Comparison of ENCODE assay signal across 22 mouse cellular contexts in the genomic region with DNA sequence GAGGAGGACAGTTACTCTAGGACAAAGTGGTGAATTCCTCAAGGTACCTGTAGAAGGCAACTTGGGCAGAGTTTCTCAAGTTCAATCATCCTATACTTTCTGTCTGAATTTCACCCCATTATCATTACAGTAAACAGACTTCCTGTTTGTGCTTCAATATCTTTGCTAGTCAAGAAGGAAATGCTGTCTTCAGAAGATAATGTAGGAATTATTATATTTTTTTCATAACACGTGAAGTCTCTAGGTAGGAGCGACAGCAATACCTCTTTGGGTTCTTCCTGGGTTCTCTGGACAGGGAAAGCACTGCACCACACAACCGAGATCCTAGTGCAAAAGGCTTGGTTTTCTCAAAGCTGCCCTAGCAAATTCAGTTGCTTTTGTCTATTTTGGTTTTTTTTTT. TPM values are rescaled to one million over a fixed set of nuclear protein-coding genes. Genes with fewer than 3 reads are reported as not detected.
DNase-seq lines count a peak whose midpoint lies in the region; ATAC-seq and TF ChIP-seq lines count a peak whose summit lies in the region.
"Had no signal": no experiment of that assay in that cellular context is flagged by ENCODE, and none has a peak within 500 bp of the region (broad histone marks: within the 10 kb centered on the region; RNA-seq: fewer than 3 reads in every experiment).

No protein-coding gene starts in this region.

- no peak overlapping the region for H3K4me3 ChIP-seq in heart, embryonic 10.5 days
- no peak overlapping the region for H3K4me3 ChIP-seq in heart, postnatal 0 days (ENCODE audit: low read depth, low read length)
- no peak overlapping the region for H3K4me3 ChIP-seq in embryonic facial prominence, embryonic 10.5 days
- H3K4me3 ChIP-seq in intestine, embryonic 15.5 days (replicated peaks) = no peak overlapping the region
- H3K4me3 ChIP-seq: gastrocnemius, adult 2 months; limb, embryonic 13.5 days; liver, embryonic 13.5 days; midbrain, embryonic 12.5 days; neural tube, embryonic 13.5 days had no signal

- intact Hi-C loops in heart, postnatal 10 days (cut with DNase I) = loop anchor here (2.0 to 5.0 kb wide), 2 partner anchors 32 to 51 kb away; no protein-coding TSS in a partner anchor

- H3K27ac ChIP-seq in heart, embryonic 10.5 days = peak overlapping the region; percentile 90
- peak overlapping the region; percentile 86; the same call in 1 of the 2 replicates for H3K27ac ChIP-seq in heart, postnatal 0 days (ENCODE audit: low read depth)
- peak overlapping the region; percentile 70; the same call in 1 of the 2 replicates for H3K27ac ChIP-seq in embryonic facial prominence, embryonic 10.5 days (replicated peaks)
- H3K27ac ChIP-seq in intestine, embryonic 15.5 days = no peak overlapping the region; the same call in 1 of the 2 replicates
- H3K27ac ChIP-seq: gastrocnemius, adult 2 months; hindbrain, postnatal 0 days; midbrain, embryonic 12.5 days; neural tube, embryonic 13.5 days had no signal

- no peak for TF ChIP-seq CTCF in heart, postnatal 0 days (IDR thresholded peaks at IDR 0.05; ENCODE audit: low read depth)

- TF ChIP-seq EP300 in heart, postnatal 0 days (IDR thresholded peaks at IDR 0.05; ENCODE audit: low read depth) = no peak

- no peaks in the 10 kb centered on the region; the same call in 1 of the 2 replicates for H3K36me3 ChIP-seq in heart, embryonic 10.5 days
- no peaks in the 10 kb centered on the region for H3K36me3 ChIP-seq in heart, postnatal 0 days (replicated peaks; ENCODE audit: control insufficient read depth, insufficient read depth, low read length)
- no peaks in the 10 kb centered on the region for H3K36me3 ChIP-seq in embryonic facial prominence, embryonic 10.5 days (replicated peaks)
- no peaks in the 10 kb centered on the region for H3K36me3 ChIP-seq in intestine, embryonic 15.5 days
- H3K36me3 ChIP-seq: limb, embryonic 13.5 days; liver, embryonic 13.5 days; midbrain, embryonic 12.5 days; neural tube, embryonic 13.5 days had no signal

- peaks cover 85% of the 10 kb centered on the region for H3K4me1 ChIP-seq in heart, embryonic 10.5 days
- peaks cover 64% of the 10 kb centered on the region for H3K4me1 ChIP-seq in heart, postnatal 0 days (ENCODE audit: control insufficient read depth, insufficient read depth)
- peaks cover 81% of the 10 kb centered on the region for H3K4me1 ChIP-seq in embryonic facial prominence, embryonic 10.5 days
- peaks cover 35% of the 10 kb centered on the region for H3K4me1 ChIP-seq in intestine, embryonic 15.5 days (replicated peaks)

- no peaks in the 10 kb centered on the region for H3K27me3 ChIP-seq in heart, embryonic 10.5 days (ENCODE audit: insufficient read depth, poor library complexity, severe bottlenecking)
- H3K27me3 ChIP-seq in heart, postnatal 0 days (ENCODE audit: control insufficient read depth, insufficient read depth, low read length) = no peaks in the 10 kb centered on the region
- H3K27me3 ChIP-seq in embryonic facial prominence, embryonic 10.5 days (replicated peaks; ENCODE audit: low read depth, poor library complexity, severe bottlenecking) = 0 out of 2 replicates have a peak, but pooled peaks cover 4% of the 10 kb centered on the region
- H3K27me3 ChIP-seq in intestine, embryonic 15.5 days (replicated peaks) = no peaks in the 10 kb centered on the region
- H3K27me3 ChIP-seq: limb, embryonic 13.5 days; liver, embryonic 13.5 days; midbrain, embryonic 12.5 days; neural tube, embryonic 13.5 days had no signal

- no peak overlapping the region for H3K9ac ChIP-seq in heart, postnatal 0 days (replicated peaks; ENCODE audit: low read depth, low read length)
- no peak overlapping the region for H3K9ac ChIP-seq in intestine, embryonic 15.5 days
- H3K9ac ChIP-seq: limb, embryonic 13.5 days; liver, embryonic 13.5 days; lung, embryonic 14.5 days; midbrain, embryonic 12.5 days; neural tube, embryonic 13.5 days had no signal

- 74% methylated on average over 3 of the region's 3 CpGs for WGBS in heart, embryonic 10.5 days
- 77% methylated on average over 3 of the region's 3 CpGs for WGBS in heart, postnatal 0 days
- 92% methylated on average over 3 of the region's 3 CpGs for WGBS in embryonic facial prominence, embryonic 10.5 days
- WGBS in intestine, embryonic 15.5 days = 85% methylated on average over 3 of the region's 3 CpGs

- H3K9me3 ChIP-seq in heart, embryonic 10.5 days = no peaks in the 10 kb centered on the region
- H3K9me3 ChIP-seq in heart, postnatal 0 days (replicated peaks; ENCODE audit: control insufficient read depth, low read length) = no peaks in the 10 kb centered on the region
- H3K9me3 ChIP-seq in embryonic facial prominence, embryonic 10.5 days = no peaks in the 10 kb centered on the region
- H3K9me3 ChIP-seq in intestine, embryonic 15.5 days = no peaks in the 10 kb centered on the region
- H3K9me3 ChIP-seq: limb, embryonic 13.5 days; liver, embryonic 13.5 days; midbrain, embryonic 12.5 days; neural tube, embryonic 13.5 days had no signal

- no peak overlapping the region for H3K4me2 ChIP-seq in heart, postnatal 0 days (ENCODE audit: low read depth, low read length)
- H3K4me2 ChIP-seq in intestine, embryonic 15.5 days (replicated peaks) = no peak overlapping the region
- H3K4me2 ChIP-seq: limb, embryonic 13.5 days; liver, embryonic 13.5 days; lung, embryonic 14.5 days; midbrain, embryonic 12.5 days; neural tube, embryonic 13.5 days had no signal

- ATAC-seq in heart, postnatal 0 days (ENCODE audit: insufficient read depth, low read depth) = no peak
- peak; percentile 39 for ATAC-seq in megakaryocyte-erythroid progenitor cell, adult 5-6 weeks (replicated peaks; ENCODE audit: low FRiP score, low TSS enrichment, poor library complexity, severe bottlenecking)
- ATAC-seq in intestine, embryonic 15.5 days = no peak
- ATAC-seq: hindbrain, postnatal 0 days had no signal

- DNase-seq in heart, embryonic 10.5 days (ENCODE audit: low spot score) = no peak
- DNase-seq in heart, adult 9 months (ENCODE audit: low spot score in 2 of 2) = no peak
- DNase-seq in heart, postnatal 0 days (ENCODE audit: low spot score) = no peak
- DNase-seq in heart, postnatal 10 days = no peak
- DNase-seq in embryonic facial prominence, embryonic 10.5 days (ENCODE audit: low spot score) = no peak
- no peak for DNase-seq in testis, postnatal 14 days (ENCODE audit: low spot score)
- DNase-seq: adrenal gland, adult 2 months; cerebellum, adult 2 months; gastrocnemius, adult 2 months; kidney, adult 11 months; liver, embryonic 13.5 days; lung, embryonic 14.5 days; lung, postnatal 36 days; right cerebral cortex, postnatal 14 days; thymus, adult 18-20 months; thymus, postnatal 4 days had no signal

RNA-seq across cellular contexts. Expression of gene Ddc, which starts 21.6 kb away (rescaled TPM):
- 34.5 and 42.8 TPM in 2 replicates for polyA plus RNA-seq in heart, embryonic 10.5 days (2016; fragmentation: Nextera tagmentation; extraction: Ambion mirVana)
- 248 and 309 TPM in 2 replicates for total RNA-seq in heart, postnatal 0 days (2014; rRNA removed; ENCODE audit: low replicate concordance)
- polyA plus RNA-seq in heart, postnatal 0 days (2015; fragmentation: Nextera tagmentation; extraction: Ambion mirVana) = 129 and 140 TPM in 2 replicates
- total RNA-seq in heart, postnatal 10 days (2021) = 10 to 100 TPM; 11.0 to 11.9 TPM
- 6.9 and 8.8 TPM in 2 replicates for polyA plus RNA-seq in embryonic facial prominence, embryonic 10.5 days (2016; fragmentation: Nextera tagmentation; extraction: Ambion mirVana)
- 3.9 TPM in 1 of 2 replicates, not detected in the other for total RNA-seq in megakaryocyte-erythroid progenitor cell, adult 5-6 weeks (2014; fragmentation: Nextera tagmentation)
- not detected in 2 replicates for total RNA-seq in megakaryocyte-erythroid progenitor cell, adult 5-6 weeks (2017)
- polyA plus RNA-seq in intestine, embryonic 15.5 days (2015; fragmentation: Nextera tagmentation; extraction: Ambion mirVana) = 46.3 and 52.2 TPM in 2 replicates
